Mouse (Mus musculus): ENCODE results near the gene Zfpm1. TPM values are rescaled to one million over a fixed set of nuclear protein-coding genes. Genes with fewer than 3 reads are reported as not detected.
A peak's percentile ranks its signal among the peaks of the same experiment; 100 is the strongest.

Gene Zfpm1
- polyA plus RNA-seq, 1 experiment from 2014 or later: 1.5 TPM

DNA sequence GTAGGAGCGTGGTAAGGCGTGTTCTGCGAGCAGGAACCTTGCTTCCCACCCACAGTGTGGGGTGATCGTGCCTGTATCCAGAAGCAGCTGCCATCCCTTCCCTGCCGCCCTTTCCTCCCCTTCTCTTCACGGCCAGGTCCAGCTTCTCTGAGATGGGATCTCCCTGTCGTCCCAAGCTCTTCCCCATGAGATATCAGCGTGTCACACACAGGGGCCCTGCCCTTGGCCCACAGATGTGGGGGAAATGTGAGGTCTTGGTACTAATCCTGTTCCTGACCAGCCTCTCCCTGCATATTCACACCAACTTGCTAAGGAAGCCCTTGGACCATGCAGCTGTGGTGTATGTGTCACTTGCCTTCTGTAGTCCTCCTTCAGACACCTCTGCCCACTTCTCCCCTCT lies 5.8 kb downstream of the Zfpm1 start:
- Histone ChIP-seq H3K4me1 (replicated peaks) (peaks cover 74% of the 10 kb centered on the region), H3K9ac (no peak overlapping the region), H3K36me3 (no peaks in the 10 kb centered on the region), H3K4me2 (no peak overlapping the region), H3K27ac (no peak overlapping the region), H3K4me3 (no peak overlapping the region), H3K9me3 (no peaks in the 10 kb centered on the region), H3K27me3 (peaks cover 54% of the 10 kb centered on the region)
- no peak for ATAC-seq (ENCODE audit: low FRiP score)
- 89% methylated on average over 8 of the region's 8 CpGs for WGBS

DNA sequence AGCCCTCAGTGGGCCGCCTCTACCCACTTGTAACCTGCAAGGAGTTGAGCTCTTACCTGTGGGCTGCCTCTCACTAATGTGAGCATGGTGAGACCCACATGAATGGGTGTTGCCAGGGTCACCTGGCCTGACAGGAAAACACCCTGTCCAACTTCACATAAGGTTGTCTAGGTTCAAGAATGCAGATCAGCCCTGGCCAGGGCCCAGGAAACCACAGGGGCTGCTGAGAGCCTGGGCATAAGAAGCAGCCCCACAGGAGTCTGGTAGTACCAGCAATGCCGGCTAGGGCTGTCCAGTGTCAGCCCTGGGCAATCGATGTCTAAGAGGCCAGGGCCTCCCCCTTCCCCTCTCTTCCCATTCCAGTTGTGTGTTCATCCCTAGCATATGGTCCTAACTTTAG lies 6.4 kb downstream of the Zfpm1 start:
- whole genome bisulfite sequencing: 83% methylated on average over 3 of the region's 3 CpGs
- peaks cover 68% of the 10 kb centered on the region for H3K4me1 ChIP-seq (replicated peaks)
- no peak overlapping the region for H3K4me3 ChIP-seq
- no peak for ATAC-seq (ENCODE audit: low FRiP score)
- no peak overlapping the region for H3K27ac ChIP-seq
- no peak overlapping the region for H3K9ac ChIP-seq
- H3K27me3 ChIP-seq: peaks cover 50% of the 10 kb centered on the region
- no peaks in the 10 kb centered on the region for H3K9me3 ChIP-seq
- H3K4me2 ChIP-seq: no peak overlapping the region
- no peaks in the 10 kb centered on the region for H3K36me3 ChIP-seq

DNA sequence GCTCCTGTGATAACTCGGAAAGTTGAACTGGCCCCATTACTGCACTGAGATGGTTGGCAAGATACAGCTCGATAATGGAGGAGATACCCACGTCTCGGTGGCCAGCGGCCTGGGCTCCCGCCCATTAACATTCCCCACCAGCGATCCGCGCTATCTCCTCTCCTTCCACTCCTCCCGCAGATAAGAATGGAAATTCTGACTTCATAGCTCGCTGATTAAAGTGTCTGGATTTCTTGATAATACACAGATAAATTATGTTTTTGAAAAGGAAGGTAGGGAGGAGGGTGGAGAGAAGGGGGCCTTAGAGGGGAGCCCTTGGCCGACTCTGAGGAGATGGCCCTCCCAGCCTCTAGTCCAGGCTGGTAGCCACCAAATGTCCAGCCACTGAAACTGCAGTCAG lies 9.1 kb downstream of the Zfpm1 start:
- no peak for ATAC-seq (ENCODE audit: low FRiP score)
- peaks cover 67% of the 10 kb centered on the region for H3K4me1 ChIP-seq (replicated peaks)
- no peaks in the 10 kb centered on the region for H3K9me3 ChIP-seq
- 70% methylated on average over 12 of the region's 12 CpGs for WGBS
- H3K36me3 ChIP-seq: no peaks in the 10 kb centered on the region
- no peak overlapping the region for H3K4me3 ChIP-seq
- H3K4me2 ChIP-seq: no peak overlapping the region
- peak overlapping the region; percentile 58 for H3K27ac ChIP-seq
- H3K27me3 ChIP-seq: peaks cover 27% of the 10 kb centered on the region
- H3K9ac ChIP-seq: peak overlapping the region; percentile 40; the same call in 1 of the 2 replicates

DNA sequence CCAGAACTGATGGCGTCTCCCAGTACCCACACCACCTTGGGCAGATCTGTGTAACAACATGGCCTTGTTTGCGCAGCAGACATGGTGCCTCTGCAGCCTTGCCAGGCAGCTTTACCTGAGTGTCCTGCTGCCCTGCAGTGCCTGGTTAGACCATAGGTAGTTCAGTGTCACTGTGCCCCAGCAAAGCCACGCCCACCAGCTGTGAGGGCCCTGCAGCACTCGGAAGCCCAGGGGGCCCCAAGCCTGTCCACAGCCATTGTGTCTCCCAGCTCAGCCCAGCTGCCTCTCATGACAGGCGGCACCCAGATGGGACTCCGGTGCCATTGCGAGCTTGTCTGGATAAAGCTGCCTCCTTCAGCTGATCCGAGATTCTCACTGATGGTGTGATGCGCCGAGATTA lies 9.6 kb downstream of the Zfpm1 start:
- Histone ChIP-seq H3K27ac (peak overlapping the region; percentile 58), H3K9ac (peak overlapping the region; percentile 40), H3K4me3 (no peak overlapping the region), H3K27me3 (peaks cover 22% of the 10 kb centered on the region), H3K36me3 (no peaks in the 10 kb centered on the region), H3K4me2 (no peak overlapping the region), H3K4me1 (replicated peaks) (peaks cover 67% of the 10 kb centered on the region), H3K9me3 (no peaks in the 10 kb centered on the region)
- WGBS: 28% methylated on average over 10 of the region's 10 CpGs
- ATAC-seq (ENCODE audit: low FRiP score): no peak

DNA sequence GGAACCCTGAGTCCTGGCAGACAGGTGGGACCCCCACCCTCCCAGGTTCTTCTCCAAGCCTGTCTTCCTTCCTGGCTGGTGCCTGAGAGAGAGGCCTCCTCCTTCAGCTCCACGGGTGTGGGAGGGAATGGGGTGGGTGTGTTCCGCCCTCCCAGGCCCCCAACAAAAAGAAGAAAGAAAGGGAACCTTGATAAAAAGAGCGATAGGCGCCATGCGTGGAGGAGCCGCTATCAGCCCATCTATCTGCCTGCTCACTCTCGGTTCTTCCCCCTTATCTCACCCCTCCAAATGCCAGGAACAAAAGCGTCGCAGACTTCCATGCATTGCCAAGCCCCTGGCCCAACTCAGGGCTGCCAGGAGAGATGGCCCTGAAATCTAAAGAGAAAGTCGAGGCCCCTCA lies 11.5 kb downstream of the Zfpm1 start:
- WGBS: 66% methylated on average over 10 of the region's 10 CpGs

DNA sequence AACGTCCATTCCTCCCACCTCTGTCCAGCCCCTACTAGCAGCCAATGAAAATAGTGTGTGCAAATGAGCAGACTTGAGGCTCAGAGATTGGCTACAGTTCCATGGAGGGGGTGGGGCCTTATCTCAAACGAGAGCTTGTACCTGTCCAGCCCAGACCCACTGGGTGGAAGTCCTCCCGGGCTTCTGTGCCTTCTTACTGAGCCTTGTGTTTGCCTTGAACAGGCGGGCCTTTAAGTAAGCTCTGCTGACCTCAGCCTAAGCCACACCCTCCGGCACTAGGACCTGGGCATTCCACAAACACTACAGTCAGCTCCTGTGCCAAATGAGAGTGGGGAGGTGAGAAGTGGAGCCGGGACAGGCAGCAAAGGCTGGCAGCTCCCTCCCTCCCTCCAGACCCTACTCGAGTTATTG lies 12.3 kb downstream of the Zfpm1 start:
- Histone ChIP-seq H3K27me3 (peaks cover 3% of the 10 kb centered on the region; the same call in 1 of the 2 replicates), H3K4me1 (replicated peaks) (peaks cover 72% of the 10 kb centered on the region), H3K4me2 (no peak overlapping the region), H3K27ac (no peak overlapping the region), H3K36me3 (no peaks in the 10 kb centered on the region), H3K4me3 (no peak overlapping the region), H3K9me3 (no peaks in the 10 kb centered on the region), H3K9ac (no peak overlapping the region)
- peak; percentile 58 for ATAC-seq (ENCODE audit: low FRiP score)
- WGBS: 7% methylated on average over 7 of the region's 7 CpGs

More for the DNA sequence above, 11.5 kb downstream of the Zfpm1 start:
- H3K9me3 ChIP-seq: no peaks in the 10 kb centered on the region
- peaks cover 8% of the 10 kb centered on the region for H3K27me3 ChIP-seq
- H3K27ac ChIP-seq: no peak overlapping the region
- no peak overlapping the region for H3K4me3 ChIP-seq
- H3K9ac ChIP-seq: no peak overlapping the region
- ATAC-seq (ENCODE audit: low FRiP score): no peak
- H3K4me1 ChIP-seq (replicated peaks): peaks cover 75% of the 10 kb centered on the region
- no peaks in the 10 kb centered on the region for H3K36me3 ChIP-seq
- H3K4me2 ChIP-seq: no peak overlapping the region

DNA sequence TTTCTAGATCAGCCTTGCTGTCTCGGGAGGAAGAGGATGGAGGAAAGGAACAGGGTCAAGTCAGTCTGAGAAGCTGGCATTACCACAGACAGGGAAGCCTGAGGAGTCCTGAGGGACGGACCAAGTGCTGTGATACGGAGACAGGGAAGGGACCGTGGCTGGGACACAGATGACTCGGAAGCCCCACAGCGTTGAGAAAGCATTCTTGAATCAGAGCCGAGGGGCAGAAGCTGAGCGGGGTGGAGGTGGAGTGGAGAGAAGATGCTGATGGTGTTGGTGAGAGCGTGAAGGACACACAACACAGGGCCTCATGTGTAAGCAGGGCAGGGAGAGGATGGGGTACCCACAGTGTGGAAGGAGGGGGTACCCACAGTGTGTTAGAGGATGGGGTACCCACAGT lies 13.4 kb downstream of the Zfpm1 start:
- H3K9me3 ChIP-seq: no peaks in the 10 kb centered on the region
- H3K27ac ChIP-seq: peak overlapping the region; percentile 8; the same call in 1 of the 2 replicates
- H3K9ac ChIP-seq: no peak overlapping the region
- WGBS: 64% methylated on average over 9 of the region's 9 CpGs
- ATAC-seq (ENCODE audit: low FRiP score): no peak
- H3K4me2 ChIP-seq: no peak overlapping the region
- H3K27me3 ChIP-seq: peaks cover 3% of the 10 kb centered on the region; the same call in 1 of the 2 replicates
- no peak overlapping the region for H3K4me3 ChIP-seq
- H3K4me1 ChIP-seq (replicated peaks): peaks cover 76% of the 10 kb centered on the region
- H3K36me3 ChIP-seq: no peaks in the 10 kb centered on the region

DNA sequence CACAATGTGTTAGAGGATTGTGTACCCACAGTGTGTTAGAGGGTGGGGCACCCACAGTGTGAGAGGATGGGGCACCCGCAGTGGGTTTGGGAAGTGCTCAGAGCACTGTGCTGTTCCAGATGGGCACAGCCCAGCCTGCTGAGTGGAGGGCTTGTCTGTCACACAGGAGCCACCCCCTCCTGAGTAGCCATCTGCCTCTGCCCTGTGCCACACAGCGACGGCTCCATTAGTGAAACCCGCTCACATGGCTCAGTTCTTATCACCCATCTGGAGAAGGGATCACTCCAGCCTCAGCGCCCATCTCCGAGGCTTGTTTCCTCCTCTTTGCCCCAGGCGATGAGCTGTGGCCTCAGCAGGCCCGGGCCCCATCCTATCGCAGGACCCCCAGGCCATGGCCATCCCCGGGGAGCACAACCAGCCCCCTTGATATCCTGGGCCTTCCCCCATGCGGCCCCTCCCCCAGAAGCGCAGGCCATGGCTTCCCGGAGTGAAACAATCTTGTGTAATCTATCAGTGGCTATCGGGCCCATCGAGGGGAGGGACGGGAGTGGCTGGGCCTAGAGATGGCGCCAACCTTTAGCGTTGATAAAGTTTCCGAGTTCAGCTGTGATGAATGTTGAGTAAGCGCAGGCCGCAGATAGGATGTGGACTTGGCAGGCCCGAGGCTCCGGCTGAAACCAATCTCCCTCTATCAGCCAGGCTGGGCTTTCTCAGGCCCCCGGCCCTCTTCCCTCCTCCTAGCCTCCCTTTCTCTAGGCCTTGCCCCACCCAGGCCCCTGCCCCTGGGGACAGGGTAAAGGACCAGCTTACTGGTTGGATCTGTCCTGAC lies 14.4 kb downstream of the Zfpm1 start:
- H3K9ac ChIP-seq: peak overlapping the region; percentile 14
- peaks cover 77% of the 10 kb centered on the region for H3K4me1 ChIP-seq (replicated peaks)

DNA sequence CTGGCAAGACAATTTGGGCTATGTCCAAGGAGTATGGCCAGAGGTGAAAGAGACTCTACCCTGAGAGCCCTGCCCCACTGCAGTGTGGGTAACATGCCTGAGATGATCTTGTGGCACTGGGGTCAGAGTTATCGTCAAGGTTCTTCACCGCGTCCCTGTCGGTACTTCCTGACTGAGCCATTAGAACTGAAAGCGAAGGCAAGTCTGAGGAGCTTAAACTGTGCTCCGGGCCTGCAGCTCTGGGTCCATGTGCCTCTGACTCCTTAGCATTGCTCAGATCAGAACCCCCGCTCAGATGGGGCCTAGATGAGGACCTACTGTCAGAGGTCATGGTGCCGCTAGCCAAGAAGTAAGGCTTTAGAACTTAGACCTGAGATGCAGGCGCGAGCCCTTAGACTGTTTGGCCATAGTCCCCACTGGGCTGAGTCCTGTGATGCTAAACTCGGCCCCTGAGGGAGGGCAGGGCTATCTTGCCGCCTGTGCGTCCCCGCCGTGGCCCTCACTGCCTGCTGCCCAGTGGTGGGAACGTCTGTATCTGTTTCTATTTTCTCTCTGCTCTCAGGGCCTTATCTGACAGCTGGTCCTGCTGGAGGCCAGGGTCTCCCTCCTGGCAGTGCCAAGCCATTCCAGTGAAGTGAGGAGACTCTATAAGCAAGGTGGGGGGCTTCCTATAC lies 17.8 kb downstream of the Zfpm1 start:
- Histone ChIP-seq H3K27me3 (0 out of 2 replicates have a peak, but pooled peaks cover 3% of the 10 kb centered on the region), H3K4me1 (replicated peaks) (peaks cover 75% of the 10 kb centered on the region), H3K4me3 (no peak overlapping the region), H3K36me3 (no peaks in the 10 kb centered on the region), H3K9ac (no peak overlapping the region), H3K4me2 (no peak overlapping the region), H3K27ac (peak overlapping the region; percentile 81; the same call in 1 of the 2 replicates), H3K9me3 (no peaks in the 10 kb centered on the region)
- ATAC-seq (ENCODE audit: low FRiP score): no peak
- 69% methylated on average over 16 of the region's 16 CpGs for WGBS

More for the DNA sequence above, 14.4 kb downstream of the Zfpm1 start:
- no peak overlapping the region for H3K4me3 ChIP-seq
- H3K36me3 ChIP-seq: no peaks in the 10 kb centered on the region
- 0 out of 2 replicates have a peak, but pooled peaks cover 3% of the 10 kb centered on the region for H3K27me3 ChIP-seq
- no peak overlapping the region for H3K4me2 ChIP-seq
- peak overlapping the region; percentile 66 for H3K27ac ChIP-seq
- H3K9me3 ChIP-seq: no peaks in the 10 kb centered on the region
- peak; percentile 41; the same call in 1 of the 2 replicates for ATAC-seq (ENCODE audit: low FRiP score)
- WGBS: 33% methylated on average over 24 of the region's 24 CpGs

DNA sequence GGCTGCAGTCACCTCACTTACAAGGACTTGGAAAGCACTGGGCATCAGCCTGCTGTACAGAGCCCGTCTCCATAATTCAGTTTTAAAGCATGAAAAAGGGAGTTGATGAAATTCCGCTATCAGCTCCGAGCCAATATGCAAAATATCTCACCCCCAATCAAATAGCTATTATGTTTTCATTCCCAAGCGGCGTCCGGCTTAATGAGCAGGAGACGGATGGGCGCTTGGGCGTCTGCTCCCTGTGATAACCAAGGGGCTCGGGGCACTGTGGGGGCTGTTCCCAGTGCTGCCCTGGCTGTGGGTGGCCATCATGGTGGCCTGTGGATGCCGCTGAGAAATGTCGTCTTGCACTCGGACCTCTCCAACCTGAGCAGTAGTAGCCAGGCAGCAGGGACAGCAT lies 19.1 kb downstream of the Zfpm1 start:
- Histone ChIP-seq H3K4me2 (no peak overlapping the region), H3K36me3 (no peaks in the 10 kb centered on the region), H3K27ac (peak overlapping the region; percentile 81), H3K27me3 (0 out of 2 replicates have a peak, but pooled peaks cover 9% of the 10 kb centered on the region), H3K9ac (peak overlapping the region; percentile 24; the same call in 1 of the 2 replicates), H3K9me3 (no peaks in the 10 kb centered on the region), H3K4me1 (replicated peaks) (peaks cover 61% of the 10 kb centered on the region), H3K4me3 (no peak overlapping the region)
- WGBS: 49% methylated on average over 13 of the region's 13 CpGs
- no peak for ATAC-seq (ENCODE audit: low FRiP score)

DNA sequence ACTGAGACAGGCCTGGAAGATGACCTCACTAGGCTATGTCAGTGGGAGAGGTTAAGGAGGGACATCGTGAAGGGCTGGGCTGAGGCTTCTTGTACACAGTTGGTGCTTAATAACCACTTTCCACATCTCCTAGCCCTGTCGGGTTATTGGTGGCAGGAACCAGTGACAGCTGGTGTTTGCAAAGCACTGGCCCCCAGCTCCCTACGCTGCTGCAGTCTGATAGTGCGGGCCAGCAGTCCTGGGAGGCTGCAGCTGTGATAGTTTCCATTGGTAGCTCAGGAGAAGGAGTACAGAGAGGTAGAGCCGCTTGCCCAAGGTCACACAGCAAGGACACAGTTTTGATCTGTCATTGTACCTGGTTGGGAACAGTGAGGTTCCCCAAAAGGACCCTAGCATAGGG lies 19.9 kb downstream of the Zfpm1 start:
- 0 out of 2 replicates have a peak, but pooled peaks cover 9% of the 10 kb centered on the region for H3K27me3 ChIP-seq
- H3K4me3 ChIP-seq: no peak overlapping the region
- peaks cover 60% of the 10 kb centered on the region for H3K4me1 ChIP-seq (replicated peaks)
- 75% methylated on average over 5 of the region's 5 CpGs for WGBS
- no peak overlapping the region for H3K4me2 ChIP-seq
- H3K27ac ChIP-seq: peak overlapping the region; percentile 71
- H3K9ac ChIP-seq: peak overlapping the region; percentile 39; the same call in 1 of the 2 replicates
- no peaks in the 10 kb centered on the region for H3K36me3 ChIP-seq
- no peaks in the 10 kb centered on the region for H3K9me3 ChIP-seq
- ATAC-seq (ENCODE audit: low FRiP score): no peak

DNA sequence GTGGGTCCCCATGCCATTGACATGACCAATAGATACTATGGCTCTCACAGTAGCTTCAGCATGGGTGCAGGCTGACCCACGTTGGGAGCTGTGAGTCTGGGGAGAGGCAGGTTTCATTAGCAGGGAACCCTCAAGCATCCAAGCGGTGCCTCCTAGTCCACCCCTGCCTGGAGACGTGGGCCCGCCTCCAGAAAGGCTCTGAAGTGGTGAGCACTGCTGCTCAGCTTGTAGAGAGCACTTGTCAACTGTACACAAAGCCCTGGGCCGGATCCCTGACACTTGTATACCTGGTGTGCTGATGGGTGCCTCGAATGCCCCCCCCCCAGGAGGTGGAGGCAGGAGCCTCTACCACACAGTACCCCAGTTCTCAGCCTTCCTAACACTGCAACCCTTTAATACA lies 21.5 kb downstream of the Zfpm1 start:
- WGBS: 75% methylated on average over 6 of the region's 6 CpGs
- Histone ChIP-seq H3K9ac (no peak overlapping the region), H3K4me3 (no peak overlapping the region), H3K4me2 (no peak overlapping the region), H3K4me1 (replicated peaks) (peaks cover 60% of the 10 kb centered on the region), H3K27ac (no peak overlapping the region), H3K36me3 (no peaks in the 10 kb centered on the region; the same call in 1 of the 2 replicates), H3K27me3 (0 out of 2 replicates have a peak, but pooled peaks cover 6% of the 10 kb centered on the region), H3K9me3 (no peaks in the 10 kb centered on the region)
- ATAC-seq (ENCODE audit: low FRiP score): no peak

Data from hindbrain, embryonic 13.5 days (tissue).